Mouse (Mus musculus): ENCODE measurements at regions not wholly inside any gene's neighbourhood (a gene's known extent, or its start where the extent isn't known, plus 50 kb on each side); places are given as distances from the start of the nearest gene placed in this dataset.
A peak's percentile ranks its signal among the peaks of the same experiment; 100 is the strongest.

GRCm38 (mm10) chr4:55203731-55204710, 145.8 kb upstream of the Rad23b start:
- DNase-seq (ENCODE audit: low spot score): no peak

DNA sequence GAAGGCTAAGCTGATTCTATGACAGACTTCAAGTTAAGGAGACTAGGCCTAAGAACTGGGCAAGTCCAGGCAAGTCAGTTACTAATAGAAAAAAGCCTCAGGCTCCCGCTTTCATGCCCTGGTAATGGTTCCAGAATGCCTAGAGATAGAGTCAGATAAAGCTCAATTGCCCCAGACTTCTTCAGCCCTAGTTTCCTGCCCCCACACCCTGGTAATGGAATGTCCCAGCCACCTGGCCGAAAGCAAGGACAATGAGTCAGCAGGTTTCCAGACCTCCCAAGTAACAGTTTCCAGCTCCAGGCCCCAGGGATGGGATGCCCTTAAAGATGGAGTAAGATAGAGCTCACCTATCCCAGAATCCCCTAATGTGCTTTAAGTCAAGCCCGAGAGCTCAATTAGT, 143.6 kb upstream of the Rad23b start:
- DNase-seq (ENCODE audit: low spot score): no peak

GRCm38 (mm10) chr4:55207749-55208385, 142.0 kb upstream of the Rad23b start:
- DNase-seq (ENCODE audit: low spot score): peak; percentile 53

DNA sequence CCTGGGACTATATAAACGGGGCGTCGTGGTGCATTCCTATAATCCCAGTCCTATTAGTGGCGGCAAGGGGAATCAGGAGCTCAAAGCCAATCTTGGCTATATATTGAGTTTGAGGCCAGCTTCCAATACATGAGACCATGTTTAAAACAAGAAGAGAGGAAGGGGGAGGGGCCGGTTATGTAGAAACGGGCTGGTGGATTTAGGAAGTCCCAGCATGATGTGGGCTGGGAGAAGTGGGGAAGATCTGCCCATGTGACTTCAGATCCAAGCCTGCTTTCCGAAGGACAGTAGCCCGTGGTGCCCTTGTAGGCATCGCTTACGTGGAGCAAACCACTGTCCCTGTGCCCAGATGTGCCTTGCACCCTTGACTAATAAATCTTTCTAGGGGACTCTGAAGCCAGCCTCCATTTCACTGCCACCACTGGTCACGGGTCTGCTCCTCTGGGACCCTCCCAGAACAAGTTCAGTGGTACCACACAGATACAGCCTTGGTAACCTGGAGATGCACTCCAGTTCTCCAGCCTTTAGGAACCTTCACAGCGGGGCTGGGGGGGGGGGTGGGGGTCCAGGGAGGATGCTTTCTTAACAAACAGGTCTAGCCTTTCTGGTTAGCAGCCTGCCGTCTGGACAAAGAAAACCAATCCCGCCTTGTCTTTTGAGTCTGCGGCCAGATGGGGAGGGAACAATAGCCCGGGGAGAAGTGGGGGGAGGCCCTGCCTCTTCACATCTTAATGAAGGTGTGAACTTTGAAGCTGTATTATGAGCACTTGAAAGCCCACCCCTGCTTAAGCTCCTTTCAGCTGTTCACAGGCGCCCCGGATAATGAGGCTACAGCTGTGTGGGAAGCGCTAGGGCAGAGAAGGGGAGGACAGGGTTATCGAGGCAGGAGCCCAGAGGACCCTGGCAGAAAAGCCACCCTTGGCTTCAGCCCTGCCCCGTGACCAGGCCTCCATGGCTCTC, 141.2 kb upstream of the Rad23b start:
- DNase-seq (ENCODE audit: low spot score): no peak

- DNase-seq (ENCODE audit: low spot score): no peak
Observed at GRCm38 (mm10) chr4:55215425-55216174, 134.2 kb upstream of the Rad23b start.

GRCm38 (mm10) chr4:55216175-55216545, 133.7 kb upstream of the Rad23b start:
- no peak for DNase-seq (ENCODE audit: low spot score)

GRCm38 (mm10) chr4:55225766-55226165, 124.1 kb upstream of the Rad23b start:
- DNase-seq (ENCODE audit: low spot score): no peak

- DNase-seq (ENCODE audit: low spot score): no peak
Observed at GRCm38 (mm10) chr4:55227394-55227793, 122.4 kb upstream of the Rad23b start.

DNA sequence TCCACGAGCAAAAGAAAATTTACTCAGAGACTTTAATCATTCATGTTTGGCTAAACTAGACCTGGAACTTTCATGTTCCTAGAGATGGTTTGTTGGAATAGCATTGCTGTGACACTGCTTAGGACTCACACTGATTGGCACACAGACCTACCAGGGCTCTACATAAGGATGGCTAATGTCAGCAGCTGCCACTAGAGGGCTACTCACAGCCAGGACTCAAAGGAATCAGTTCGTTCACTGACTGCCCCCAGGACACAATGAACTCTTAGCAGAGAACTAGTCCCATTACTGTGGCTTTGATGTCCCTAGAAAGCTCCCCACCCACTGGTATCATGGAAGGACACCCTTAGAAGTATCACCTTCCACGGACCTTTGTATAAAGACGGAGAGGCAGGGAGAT, 118.3 kb upstream of the Rad23b start:
- no peak for DNase-seq (ENCODE audit: low spot score)

GRCm38 (mm10) chr4:55237856-55238255, 112.0 kb upstream of the Rad23b start:
- DNase-seq (ENCODE audit: low spot score): no peak

DNA sequence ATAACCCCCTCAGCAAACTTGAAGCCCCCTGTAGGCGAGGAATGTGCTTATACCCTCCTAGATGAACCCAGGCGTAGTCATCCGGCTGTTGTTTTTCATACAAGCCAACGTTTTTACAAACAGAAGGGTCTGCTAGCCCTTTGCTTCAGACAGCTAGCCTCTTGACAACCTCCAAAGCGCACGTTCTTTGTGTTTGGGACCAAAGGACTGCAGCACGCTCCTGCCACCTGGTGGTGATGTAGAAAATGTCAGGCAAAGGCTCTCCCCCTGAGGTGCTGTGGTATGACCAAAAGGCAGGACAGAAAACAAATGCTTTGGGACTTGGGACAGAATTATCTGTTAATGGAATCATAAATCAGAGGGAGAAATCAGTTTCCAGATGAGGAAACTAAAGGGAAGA, 109.4 kb upstream of the Rad23b start:
- DNase-seq (ENCODE audit: low spot score): peak; percentile 61

DNA sequence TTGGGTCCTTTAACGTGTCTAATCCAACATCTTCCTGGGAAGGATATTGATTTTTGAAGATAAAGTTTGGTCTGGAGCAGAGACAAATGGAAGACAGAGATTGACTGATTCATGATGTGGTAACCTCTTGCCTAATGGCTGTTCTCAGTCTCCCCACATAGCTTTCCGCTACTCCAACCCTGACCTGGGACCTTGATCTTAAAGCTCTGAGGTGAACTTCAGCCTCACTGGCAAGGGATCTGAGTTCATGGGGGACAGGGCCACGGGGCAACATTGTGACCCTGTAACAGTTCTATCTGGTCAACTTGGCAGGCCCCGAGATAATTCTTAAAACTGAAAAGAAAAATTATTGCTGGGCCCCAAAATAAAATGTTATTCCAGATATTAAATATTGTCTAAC, 107.5 kb upstream of the Rad23b start:
- no peak for DNase-seq (ENCODE audit: low spot score)

DNA sequence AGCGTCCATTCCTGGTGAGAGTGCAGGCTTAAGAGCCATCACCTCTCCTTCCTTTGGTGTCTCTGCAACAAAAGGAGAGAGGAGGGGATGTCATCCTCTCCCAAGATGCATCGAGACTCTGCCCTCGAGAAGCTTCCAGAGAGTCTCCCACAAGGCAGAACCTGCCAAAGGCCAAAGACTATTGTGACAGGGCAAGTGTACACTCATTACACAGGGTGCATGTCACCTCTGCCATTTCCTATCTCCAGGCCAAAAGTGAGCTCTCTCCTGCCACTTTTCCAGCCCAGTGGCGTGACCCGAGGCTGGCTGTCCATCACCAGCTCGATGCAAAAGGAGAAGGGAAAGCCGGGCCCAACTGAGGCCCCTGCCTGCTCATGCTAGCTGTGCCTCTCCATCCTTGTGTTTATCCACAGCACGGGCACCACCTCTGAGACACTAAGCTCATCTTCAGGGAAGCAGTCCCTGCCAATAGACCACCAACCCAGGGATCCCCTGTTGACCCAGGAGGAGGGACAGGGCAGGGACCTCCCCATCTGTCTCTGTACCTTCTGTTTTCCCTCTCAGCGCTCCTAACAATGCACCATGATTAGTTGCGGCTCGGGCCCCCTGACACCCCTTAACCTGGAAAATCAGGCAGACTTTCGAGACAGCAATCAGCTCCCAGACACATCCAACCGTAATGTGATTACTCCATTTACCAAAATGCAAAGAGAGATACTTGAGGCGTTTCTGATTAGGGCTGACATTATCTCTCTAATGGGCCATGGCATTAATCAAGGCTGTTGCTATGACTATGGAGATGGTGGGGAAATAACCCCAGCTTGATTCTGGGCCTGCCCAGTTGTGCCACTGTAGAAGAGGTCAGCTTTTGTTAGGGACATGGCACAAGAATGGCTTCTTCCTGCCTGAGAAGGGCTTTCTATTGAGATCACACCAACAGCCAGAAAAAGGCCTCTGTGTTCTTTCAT, 106.5 kb upstream of the Rad23b start:
- no peak for DNase-seq (ENCODE audit: low spot score)

DNA sequence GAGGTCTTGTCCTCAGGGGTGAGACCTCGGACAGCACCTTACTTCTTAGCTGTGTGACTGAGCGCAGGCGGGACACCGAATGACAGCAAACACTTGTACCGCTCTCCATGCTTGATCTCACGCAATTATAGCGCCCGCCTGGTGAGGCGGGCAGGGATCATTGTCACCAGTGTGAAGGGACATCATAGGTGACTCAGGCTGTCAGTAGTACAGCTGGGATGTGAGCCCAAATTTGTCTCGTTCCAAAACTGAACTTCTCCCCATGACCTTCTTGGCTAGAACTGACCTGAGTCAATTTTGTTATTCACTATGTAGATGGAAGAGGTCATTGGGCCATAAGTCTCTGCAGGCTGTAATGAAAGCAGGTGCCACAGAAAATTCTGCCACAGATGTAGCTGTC, 104.1 kb upstream of the Rad23b start:
- DNase-seq (ENCODE audit: low spot score): no peak

DNA sequence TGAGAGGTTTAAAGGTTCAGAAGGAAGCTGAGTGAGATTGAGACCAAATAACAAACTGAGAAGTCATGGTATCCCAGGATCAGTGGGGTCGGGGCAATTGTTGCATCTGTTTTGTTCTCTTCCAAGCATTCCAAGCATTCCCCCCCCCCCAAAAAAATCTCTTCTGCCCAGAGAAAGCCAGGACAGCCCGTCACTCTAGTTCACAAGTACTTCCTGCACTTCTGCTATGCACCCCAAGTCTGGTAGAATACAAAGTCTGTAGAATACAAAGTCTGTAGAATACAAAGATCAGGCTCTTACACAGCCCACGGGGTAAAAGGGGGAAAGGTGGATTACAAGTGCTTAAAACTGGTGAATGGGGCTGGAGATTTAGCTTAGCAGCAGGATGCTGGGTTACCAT, 99.5 kb upstream of the Rad23b start:
- no peak for DNase-seq (ENCODE audit: low spot score)

DNA sequence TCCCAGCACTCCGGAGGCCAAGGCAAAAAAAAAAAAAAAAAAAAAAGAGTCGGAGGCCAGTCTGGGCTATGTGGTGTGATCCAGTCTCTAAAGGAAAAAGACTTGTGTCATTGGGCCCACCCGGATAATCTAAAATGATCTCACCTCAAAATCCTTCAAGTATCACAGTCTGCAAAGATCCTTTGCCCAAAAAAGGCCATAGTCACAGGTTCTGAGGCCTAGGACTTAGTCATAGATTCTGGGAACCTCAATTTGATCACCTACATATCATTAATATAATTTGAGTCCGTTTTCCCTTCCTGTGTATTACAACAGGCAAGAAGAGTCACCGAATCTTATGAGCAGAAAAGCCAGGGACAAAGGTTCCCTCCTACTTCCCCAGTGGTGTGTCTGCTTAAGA, 98.3 kb upstream of the Rad23b start:
- no peak for DNase-seq (ENCODE audit: low spot score)

DNA sequence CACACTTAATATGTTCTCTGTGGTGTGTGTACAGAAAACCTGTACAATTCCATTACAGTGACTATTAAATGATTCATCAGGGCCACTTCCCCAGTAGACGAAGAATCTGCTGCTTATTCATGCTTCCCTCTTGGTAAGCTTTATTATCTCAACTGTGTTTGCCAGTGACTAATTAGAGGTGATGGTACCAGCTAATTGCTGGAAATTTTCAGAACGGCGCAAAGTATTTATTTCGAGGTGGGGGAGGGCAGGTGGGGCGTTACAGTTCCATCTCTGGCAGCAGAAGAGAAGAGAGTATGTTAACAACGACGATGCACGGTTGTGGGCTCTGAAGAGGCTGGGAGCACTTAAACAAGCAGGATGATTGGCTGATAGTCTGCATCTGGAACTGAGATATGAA, 96.1 kb upstream of the Rad23b start:
- no peak for DNase-seq (ENCODE audit: low spot score)

- no peak for DNase-seq (ENCODE audit: low spot score)
Observed at GRCm38 (mm10) chr4:55271965-55272630, 77.7 kb upstream of the Rad23b start.

DNA sequence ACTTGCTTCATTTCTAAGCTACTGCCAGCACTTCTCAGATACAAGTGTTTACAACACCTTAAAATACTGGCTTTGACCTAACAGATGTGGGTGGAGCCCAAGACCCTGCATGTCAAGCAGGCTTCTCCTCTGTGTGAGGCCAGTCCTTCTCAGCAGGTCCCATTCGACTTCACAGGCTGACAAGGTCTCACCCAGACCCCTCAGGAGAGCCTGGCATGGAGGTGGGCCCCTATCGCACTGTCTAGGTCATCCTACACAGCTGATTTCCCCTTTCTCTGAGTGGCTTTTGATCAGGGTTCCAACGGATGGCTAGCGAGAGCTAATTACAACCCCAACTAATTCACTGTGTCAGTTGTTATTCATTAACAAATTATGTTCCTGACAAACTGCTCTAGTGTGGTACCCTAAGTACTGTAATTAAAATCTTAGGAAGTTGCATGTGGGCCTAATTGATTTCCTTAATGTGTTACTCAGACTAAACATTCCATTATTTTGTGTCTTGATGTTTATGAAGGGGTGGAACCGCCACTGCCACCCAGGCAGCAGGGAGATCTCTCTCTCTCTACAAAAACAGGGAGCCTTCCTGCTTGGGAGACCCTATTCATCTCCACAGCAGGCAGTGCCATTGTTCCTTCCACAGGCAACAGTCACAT, 73.4 kb upstream of the Rad23b start:
- DNase-seq (ENCODE audit: low spot score): no peak
